Mouse (Mus musculus) CH12.LX (cell line): Measurements from ENCODE around the gene Commd1.
A peak's percentile ranks its signal among the peaks of the same experiment; 100 is the strongest.

Experiments used
- CTCF ChIP-seq, 2 experiments: IDR thresholded peaks in 1 of 2; conservative IDR thresholded peaks in 1 of 2; 2 replicates each; pipeline ENCODE4 v1.5.1; 2011 to 2012; ENCODE audit warnings: low read depth in 2 of 2, low read length in 2 of 2, improper control_type of control experiment in 1 of 2, inconsistent platforms in 1 of 2, mild to moderate bottlenecking in 1 of 2, moderate library complexity in 1 of 2
- E2F4 ChIP-seq: IDR thresholded peaks from 2 replicates; pipeline ENCODE4 v1.6.1; 2011; ENCODE audit warnings: low read depth, low read length, improper control_type of control experiment; ENCODE audit not compliant: insufficient replicate concordance
- EP300 ChIP-seq: IDR thresholded peaks from 2 replicates; pipeline ENCODE4 v1.6.1; 2011; ENCODE audit warnings: low read length, improper control_type of control experiment
- KAT2A ChIP-seq: IDR thresholded peaks from 2 replicates; pipeline ENCODE4 v1.6.1; 2012; ENCODE audit warnings: low read length, improper control_type of control experiment, inconsistent platforms; ENCODE audit not compliant: insufficient replicate concordance
- MAX ChIP-seq: IDR thresholded peaks from 2 replicates; pipeline ENCODE4 v1.6.1; 2011; ENCODE audit warnings: low read length, improper control_type of control experiment
- NELFE ChIP-seq: IDR thresholded peaks from 2 replicates; pipeline ENCODE4 v1.6.1; 2011; ENCODE audit warnings: low read depth, low read length, improper control_type of control experiment
- POLR2A ChIP-seq: IDR thresholded peaks from 2 replicates; pipeline ENCODE4 v1.6.1; 2011; ENCODE audit warnings: low read depth, mild to moderate bottlenecking, improper control_type of control experiment, low read length
- POLR2AphosphoS2 ChIP-seq: IDR thresholded peaks from 2 replicates; pipeline ENCODE4 v1.6.1; 2011; ENCODE audit warnings: low read depth, low read length, improper control_type of control experiment
- SMC3 ChIP-seq: IDR thresholded peaks from 2 replicates; pipeline ENCODE4 v1.6.1; 2011; ENCODE audit warnings: low read depth, low read length, improper control_type of control experiment
- USF1 ChIP-seq: IDR thresholded peaks from 2 replicates; pipeline ENCODE4 v1.6.1; 2014; ENCODE audit warnings: low read depth, mild to moderate bottlenecking, inconsistent platforms, low read length, improper control_type of control experiment
- ZKSCAN1 ChIP-seq: IDR thresholded peaks from 2 replicates; pipeline ENCODE4 v1.6.1; 2012; ENCODE audit warnings: low read depth, inconsistent platforms, low read length, improper control_type of control experiment, borderline replicate concordance

GRCm38 (mm10) chr11:23023155-23023554, 41.0 kb upstream of the Commd1 start:
- TF ChIP-seq E2F4 (no peak), EP300 (peak; percentile 63), POLR2AphosphoS2 (no peak), USF1 (no peak), POLR2A (no peak), MAX (no peak), ZKSCAN1 (no peak), CTCF (conservative IDR thresholded peaks at IDR 0.05 in 1 of 2, IDR thresholded peaks at IDR 0.05 in 1 of 2; ENCODE audit: low read depth in 2 of 2, low read length in 2 of 2) (no peak), SMC3 (no peak), NELFE (no peak), KAT2A (no peak)
